Mouse (Mus musculus) thymus, postnatal 14 days (tissue): ENCODE results near the gene Orm3.

Experiments used
- DNase-seq: peaks from one replicate; pipeline ENCODE4 v3.0.0; 2021

Gene Orm3

GRCm38 (mm10) chr4:63371890-63372289 lies 15.9 kb downstream of the Orm3 start:
- DNase-seq: peak; percentile 82

DNA sequence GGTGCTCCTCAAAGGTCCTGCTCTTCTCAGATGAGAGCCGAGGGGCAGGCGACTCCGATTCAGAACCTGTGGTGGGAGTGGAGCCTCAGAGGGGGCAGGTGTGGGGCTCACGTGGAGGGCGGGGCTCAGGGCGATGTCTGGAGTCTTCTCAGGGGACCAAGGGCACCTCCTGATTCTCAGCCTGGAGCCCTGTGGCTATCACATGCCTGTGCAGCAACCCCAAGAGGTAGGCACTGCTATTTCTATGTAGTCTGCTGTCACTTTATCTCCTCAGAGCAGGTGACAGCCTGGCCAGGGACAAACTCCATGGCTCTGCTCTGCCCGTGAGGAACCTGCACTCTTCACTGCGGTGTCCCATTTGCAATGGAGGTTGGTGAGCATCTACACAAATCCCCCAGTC lies 17.4 kb downstream of the Orm3 start:
- DNase-seq: no peak

DNA sequence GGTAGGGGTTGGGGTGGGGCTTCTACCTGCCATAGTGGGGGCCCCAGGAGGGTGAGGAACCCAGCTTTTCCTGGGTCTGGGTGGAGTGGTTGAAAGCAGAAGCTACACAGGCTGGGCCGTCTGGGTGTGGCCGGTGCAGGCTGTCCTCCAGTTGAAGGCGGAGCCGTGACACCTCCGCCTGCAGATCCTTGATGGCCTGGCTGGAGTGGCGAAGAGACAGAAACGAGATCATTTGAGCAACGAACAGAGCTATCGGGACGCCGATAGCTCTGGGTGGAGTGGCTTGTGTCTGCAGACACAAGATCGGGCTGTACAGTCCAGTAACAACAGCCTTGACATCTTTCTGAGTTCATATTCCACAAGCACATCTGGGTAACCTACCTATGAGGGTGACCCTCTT lies 18.4 kb downstream of the Orm3 start:
- no peak for DNase-seq

GRCm38 (mm10) chr4:63375367-63375766 lies 19.4 kb downstream of the Orm3 start:
- DNase-seq: no peak

DNA sequence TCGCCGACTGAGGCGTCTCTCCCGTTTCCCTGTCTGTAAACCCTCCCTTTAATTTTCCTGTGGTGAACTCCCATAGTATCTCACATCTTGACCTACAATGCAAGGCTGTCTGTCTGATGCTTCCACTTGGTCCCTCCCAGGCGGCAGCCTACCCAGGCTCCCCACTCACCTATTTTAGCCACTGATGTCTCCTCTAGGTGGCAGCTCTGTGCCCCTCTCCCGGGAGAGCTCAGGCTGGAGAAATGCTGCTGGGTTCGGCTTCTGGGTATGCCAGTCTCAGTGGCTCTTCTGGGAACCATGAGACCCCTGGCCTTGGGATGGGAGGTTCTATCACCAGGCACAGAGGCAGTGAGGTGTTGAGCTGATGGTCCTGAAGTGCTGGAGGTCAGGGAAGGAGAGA lies 21.5 kb downstream of the Orm3 start:
- peak; percentile 56 for DNase-seq

DNA sequence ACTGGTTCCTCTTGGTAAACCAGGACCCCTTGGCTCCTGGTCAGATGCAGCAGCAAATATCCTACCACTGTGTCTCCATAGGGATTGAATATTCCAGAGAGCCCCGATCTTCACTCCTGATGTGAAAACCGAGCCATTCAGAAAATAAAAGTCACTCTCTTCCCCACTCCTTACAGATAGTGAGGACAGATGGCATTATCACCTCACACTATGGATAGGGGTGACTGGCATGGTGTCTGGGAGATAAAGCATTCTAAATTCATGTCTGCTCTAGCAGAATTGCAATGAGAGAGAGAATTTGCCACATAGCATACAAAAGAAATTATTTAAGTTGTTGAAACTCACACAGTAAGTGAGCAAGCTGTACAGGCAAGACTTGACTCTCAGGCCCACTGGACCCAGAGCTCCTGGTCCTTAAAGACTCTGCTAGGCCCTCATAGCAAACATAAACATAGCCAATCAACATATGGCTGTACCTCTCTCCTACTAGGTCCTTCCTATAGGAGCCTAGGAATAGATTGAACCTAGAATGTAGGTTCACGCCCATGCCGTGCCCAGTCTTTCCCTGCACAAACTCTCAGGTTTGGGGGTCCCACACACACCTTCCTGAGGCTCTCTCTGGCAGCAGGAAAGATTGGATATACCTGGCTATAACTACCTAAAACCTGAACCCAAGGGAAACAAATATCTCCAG lies 26.9 kb downstream of the Orm3 start:
- no peak for DNase-seq

DNA sequence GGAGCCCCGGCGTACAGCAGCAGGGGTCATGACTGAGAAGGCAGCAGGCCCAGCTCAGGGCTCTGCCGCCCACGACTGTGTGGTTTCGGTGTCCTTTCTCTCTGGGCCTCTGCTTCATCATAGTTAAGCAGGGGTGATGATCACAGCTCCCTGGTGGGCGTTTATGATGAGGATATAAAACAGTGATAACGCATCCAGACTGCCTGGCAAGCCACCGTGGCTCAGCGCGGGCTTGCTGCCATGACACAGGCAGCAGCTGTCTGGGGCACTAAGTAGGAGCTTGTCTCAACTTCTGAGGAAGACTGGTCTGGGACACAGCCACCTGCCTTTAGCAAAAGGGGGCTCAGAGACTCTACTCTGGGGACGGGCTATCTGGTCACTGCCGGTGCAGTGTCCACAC lies 27.5 kb downstream of the Orm3 start:
- DNase-seq: no peak

DNA sequence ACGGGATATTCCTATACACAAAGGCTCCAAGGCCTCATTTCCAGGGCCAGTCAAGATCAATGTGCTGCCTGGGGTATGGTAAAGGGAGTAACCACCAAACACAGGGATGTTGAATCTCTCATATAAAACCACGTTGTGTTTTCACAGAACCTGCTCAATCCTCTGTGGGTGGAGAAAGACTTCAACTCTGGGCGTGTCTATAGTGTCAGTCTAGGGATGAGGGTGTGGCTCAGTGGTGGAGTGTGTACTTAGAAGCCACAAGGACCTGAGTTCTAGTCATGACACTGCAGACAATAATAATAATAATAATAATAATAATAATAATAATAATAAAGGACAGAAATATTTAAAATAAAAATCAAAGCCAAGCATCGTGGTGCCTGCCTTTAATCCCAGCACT lies 28.3 kb downstream of the Orm3 start:
- DNase-seq: no peak

DNA sequence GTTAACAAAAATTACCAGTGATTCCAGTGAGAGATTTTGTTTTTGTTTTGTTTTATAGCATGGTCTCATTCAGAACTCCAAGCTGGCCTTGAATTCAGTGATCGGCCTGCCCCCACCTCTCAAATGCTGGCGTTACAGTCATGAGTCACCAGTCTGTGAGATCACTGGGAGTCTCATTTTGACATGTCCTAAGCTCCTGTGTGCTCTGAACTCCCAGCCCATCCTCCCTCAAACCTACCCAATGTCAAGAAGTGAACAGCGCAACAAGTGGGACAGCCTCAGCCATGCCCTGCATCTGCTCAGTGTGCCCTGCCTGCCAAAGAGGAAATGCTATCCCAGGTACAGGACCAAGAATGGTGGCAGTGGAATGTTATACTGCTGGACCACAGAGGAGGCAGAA lies 29.3 kb downstream of the Orm3 start:
- DNase-seq: no peak

DNA sequence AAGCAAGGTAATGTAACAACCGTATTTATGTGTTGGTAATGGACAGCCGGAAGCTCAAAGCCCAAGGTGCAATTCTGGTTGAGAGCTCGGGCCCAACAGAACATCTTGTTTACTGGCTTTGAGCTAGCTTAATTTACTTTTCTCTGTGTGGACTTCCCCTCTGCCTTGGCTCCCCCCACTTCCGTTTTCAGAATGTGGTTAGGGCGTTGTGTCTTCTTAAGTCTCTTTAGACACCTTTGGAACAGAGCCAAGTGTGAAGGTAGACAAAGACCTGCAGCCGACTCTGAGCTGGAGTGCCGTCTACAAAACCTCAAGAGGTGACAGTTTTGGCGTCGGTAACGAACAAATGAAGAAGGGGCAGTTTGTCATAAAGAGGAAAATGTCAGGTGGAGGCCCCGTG lies 29.8 kb downstream of the Orm3 start:
- DNase-seq: peak; percentile 88

DNA sequence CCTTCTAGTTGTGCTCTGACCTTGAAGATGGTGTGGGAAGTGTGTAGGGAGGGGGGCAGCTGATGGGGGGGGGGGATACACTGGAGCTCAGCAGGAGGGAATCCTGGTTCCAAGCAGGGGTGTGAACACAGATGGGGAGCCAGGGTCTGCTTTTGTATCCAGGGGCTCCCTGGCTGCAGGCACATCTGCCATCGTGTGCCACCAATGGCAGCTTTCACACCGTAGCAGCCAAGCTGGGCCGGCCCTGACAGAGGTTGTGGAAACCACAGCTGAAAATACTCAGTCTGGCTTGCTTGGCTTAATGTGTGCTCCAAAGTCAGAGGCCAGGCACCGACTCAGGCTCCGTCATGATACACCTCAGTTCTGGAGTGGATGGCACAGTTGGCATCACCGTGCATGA lies 32.1 kb downstream of the Orm3 start:
- DNase-seq: no peak

GRCm38 (mm10) chr4:63389121-63389886 lies 33.3 kb downstream of the Orm3 start:
- peak; percentile 70 for DNase-seq

GRCm38 (mm10) chr4:63389887-63390528 lies 34.0 kb downstream of the Orm3 start:
- no peak for DNase-seq

GRCm38 (mm10) chr4:63391322-63391721 lies 35.4 kb downstream of the Orm3 start:
- DNase-seq: peak; percentile 74

GRCm38 (mm10) chr4:63397981-63398537 lies 42.1 kb downstream of the Orm3 start:
- no peak for DNase-seq

DNA sequence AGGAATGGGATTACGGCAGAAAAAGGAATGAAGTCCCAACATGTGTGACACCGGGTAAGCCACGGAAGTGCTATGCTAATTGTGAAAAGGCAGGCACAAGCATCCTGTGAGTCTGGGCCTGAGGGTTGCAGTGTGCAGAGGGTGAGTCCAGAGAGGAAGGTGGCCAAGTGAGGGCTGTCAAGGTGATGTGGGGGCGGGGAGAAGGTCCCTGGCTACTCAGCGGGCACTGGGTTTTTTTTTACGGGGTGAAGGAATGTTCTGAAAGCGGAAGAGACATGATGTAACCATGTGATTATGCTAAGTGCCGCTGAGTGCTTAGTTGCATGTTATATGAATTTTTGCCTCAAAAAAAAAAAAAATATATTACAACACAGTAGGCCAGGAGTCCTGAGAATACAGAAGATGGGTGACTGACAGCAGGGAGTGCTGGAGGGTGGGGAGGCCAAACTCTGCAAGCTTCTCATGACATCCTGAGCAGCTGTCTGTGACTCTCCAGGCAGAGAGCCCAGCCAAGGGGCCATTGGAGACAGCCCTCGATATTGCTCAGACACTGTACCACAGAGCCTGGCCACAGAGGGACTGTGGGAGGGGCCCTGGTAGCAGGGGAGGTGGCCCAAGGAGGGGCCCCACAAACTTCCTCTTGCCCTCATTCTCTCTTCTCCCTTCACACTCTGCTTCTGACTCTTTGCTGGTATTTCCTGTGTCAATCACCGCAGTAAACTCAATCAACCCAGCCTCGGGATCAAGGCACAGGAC lies 43.1 kb downstream of the Orm3 start:
- DNase-seq: peak; percentile 70

DNA sequence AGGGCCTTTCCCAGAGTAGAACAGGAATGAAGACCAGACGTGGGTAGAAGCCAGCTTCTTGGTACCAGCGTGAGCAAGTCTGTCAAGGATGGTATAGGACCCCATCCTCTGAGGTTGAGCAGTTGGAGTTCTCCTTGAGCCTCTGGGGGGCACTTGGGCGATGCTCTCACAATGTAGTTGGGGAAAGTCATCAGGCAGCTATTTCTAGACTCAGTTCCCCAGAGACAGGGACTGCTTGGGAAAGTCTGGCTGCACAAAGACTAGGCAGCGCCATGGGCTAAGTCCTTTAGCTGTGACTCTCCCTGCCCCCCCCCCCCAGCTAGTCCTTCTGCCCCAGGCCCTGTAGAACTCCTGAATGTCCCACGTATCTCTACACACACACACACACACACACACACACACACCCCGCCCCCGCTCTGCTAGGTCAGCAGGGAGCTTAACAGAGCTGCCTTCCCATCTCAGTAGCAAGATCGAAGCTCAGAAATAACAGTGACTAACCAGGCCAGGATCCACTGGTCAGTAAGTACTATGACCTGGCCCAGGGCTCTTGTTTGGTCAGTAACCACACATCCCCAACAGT lies 43.8 kb downstream of the Orm3 start:
- no peak for DNase-seq

DNA sequence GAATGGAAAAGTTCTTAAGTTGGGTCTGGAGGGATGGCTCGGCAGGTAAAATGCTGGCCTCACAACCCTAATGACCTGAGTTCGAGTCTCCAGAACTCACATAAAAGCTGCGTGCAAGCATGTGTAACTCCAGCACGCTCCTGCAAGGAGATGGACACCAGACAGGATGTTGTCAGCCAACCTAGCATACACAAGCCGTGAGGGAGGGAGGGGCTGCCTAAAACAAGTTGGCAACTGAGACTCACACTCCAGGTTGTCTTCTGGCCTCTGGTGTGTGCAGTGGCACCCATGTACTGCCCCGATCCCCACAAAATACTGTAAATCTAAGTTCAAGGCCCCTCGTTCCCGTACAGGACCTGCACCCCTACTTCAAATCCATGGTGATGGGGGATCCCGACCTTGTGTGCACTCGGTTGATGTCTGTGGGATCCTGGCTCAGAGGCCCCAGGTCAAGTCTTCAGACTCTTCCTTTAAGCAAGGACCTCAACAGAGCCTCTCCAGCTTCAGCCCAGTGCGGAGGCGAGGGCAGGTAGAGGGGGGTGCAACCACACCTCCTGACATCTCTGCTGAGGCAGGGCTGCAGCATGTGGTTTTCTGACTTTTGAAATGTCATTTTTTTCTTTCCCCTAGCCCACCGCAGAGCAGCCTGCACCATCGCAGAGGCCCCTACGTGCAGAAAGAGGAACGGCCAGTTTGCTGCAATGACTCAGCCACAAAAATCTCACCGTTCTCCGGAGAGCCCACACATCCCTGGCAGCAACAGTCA lies 44.8 kb downstream of the Orm3 start:
- DNase-seq: peak; percentile 71

DNA sequence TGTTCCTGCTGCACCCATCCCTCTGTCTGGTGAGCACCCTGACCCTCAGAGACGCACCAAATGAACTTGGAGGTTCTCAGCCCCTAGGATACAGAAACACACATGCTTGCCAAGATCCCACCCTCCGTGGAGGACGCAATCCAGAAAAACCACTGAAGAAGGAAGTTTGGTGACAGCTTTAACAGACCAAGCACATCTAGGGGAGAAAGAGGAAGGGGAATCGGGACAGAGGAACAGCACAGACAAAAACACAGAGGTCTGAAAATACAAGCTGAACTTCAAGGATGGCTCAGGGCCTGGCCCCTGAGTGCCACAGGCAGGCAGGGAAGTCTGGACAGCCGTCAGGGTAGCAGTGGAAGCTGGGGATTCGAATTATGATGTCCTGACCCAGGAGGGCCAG lies 45.7 kb downstream of the Orm3 start:
- DNase-seq: no peak

- peak; percentile 39 for DNase-seq
Measured at GRCm38 (mm10) chr4:63402056-63402455, 46.1 kb downstream of the Orm3 start.

DNA sequence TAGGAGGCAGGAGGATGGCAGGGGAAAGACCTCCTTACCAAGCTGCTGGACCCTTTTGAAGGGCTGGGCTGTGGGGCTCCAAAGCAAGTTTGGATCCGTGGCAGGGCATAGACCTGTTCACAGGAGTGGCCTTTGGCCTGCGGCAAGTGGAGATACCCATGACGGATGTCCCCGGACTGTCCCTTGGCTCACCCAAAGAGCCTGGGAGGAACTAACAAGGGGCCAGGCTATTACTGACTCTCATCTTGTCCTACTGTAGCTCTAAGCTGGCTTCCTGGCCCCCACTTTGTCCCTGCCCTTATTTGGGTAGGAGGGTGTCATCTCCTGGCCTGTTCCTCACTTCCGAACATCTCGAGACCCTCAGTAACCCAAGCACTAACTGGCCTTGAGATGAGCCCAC lies 46.6 kb downstream of the Orm3 start:
- DNase-seq: peak; percentile 36
